Mouse (Mus musculus): ENCODE data around the gene Slc38a10.
A peak's percentile ranks its signal among the peaks of the same experiment; 100 is the strongest.

Slc38a10 gene

GRCm38 (mm10) chr11:120175948-120176347 is 24.8 kb upstream of the Slc38a10 start:
- no peak for DNase-seq (ENCODE audit: low spot score)

- DNase-seq (ENCODE audit: low spot score): no peak
Measured at GRCm38 (mm10) chr11:120173213-120173612, 22.1 kb upstream of the Slc38a10 start.

- peak; percentile 65 for DNase-seq (ENCODE audit: low spot score)
Measured at GRCm38 (mm10) chr11:120171168-120171567, 20.0 kb upstream of the Slc38a10 start.

- peak; percentile 89 for DNase-seq (ENCODE audit: low spot score)
Measured at GRCm38 (mm10) chr11:120169208-120169992, 18.3 kb upstream of the Slc38a10 start.

- DNase-seq (ENCODE audit: low spot score): no peak
Measured at GRCm38 (mm10) chr11:120168516-120168915, 17.4 kb upstream of the Slc38a10 start.

GRCm38 (mm10) chr11:120167921-120168356 is 16.8 kb upstream of the Slc38a10 start:
- no peak for DNase-seq (ENCODE audit: low spot score)

- DNase-seq (ENCODE audit: low spot score): no peak
Measured at GRCm38 (mm10) chr11:120167059-120167458, 15.9 kb upstream of the Slc38a10 start.

- no peak for DNase-seq (ENCODE audit: low spot score)
Measured at GRCm38 (mm10) chr11:120164471-120165261, 13.5 kb upstream of the Slc38a10 start.

- no peak for DNase-seq (ENCODE audit: low spot score)
Measured at GRCm38 (mm10) chr11:120164028-120164427, 12.9 kb upstream of the Slc38a10 start.

- DNase-seq (ENCODE audit: low spot score): no peak
Measured at GRCm38 (mm10) chr11:120163207-120163606, 12.1 kb upstream of the Slc38a10 start.

GRCm38 (mm10) chr11:120161245-120161644 is 10.1 kb upstream of the Slc38a10 start:
- no peak for DNase-seq (ENCODE audit: low spot score)

- peak; percentile 62 for DNase-seq (ENCODE audit: low spot score)
Measured at GRCm38 (mm10) chr11:120160478-120160877, 9.3 kb upstream of the Slc38a10 start.

GRCm38 (mm10) chr11:120159653-120160052 is 8.5 kb upstream of the Slc38a10 start:
- DNase-seq (ENCODE audit: low spot score): no peak

GRCm38 (mm10) chr11:120158828-120159227 is 7.7 kb upstream of the Slc38a10 start:
- no peak for DNase-seq (ENCODE audit: low spot score)

- peak; percentile 67 for DNase-seq (ENCODE audit: low spot score)
Measured at GRCm38 (mm10) chr11:120150440-120151112, 570 bp downstream of the Slc38a10 start.

- no peak for DNase-seq (ENCODE audit: low spot score)
Measured at GRCm38 (mm10) chr11:120149510-120150200, 1.5 kb downstream of the Slc38a10 start.

GRCm38 (mm10) chr11:120148201-120148855 is 2.8 kb downstream of the Slc38a10 start:
- DNase-seq (ENCODE audit: low spot score): no peak

GRCm38 (mm10) chr11:120143708-120144497 is 7.2 kb downstream of the Slc38a10 start:
- DNase-seq (ENCODE audit: low spot score): no peak

- peak; percentile 29 for DNase-seq (ENCODE audit: low spot score)
Measured at GRCm38 (mm10) chr11:120142601-120143051, 8.5 kb downstream of the Slc38a10 start.

- no peak for DNase-seq (ENCODE audit: low spot score)
Measured at GRCm38 (mm10) chr11:120140255-120140654, 10.9 kb downstream of the Slc38a10 start.
